Mouse (Mus musculus) cerebellum, adult (tissue): Measurements from ENCODE around the gene Klf5.

Source experiments
- ATAC-seq: cut with Nextera tagmentation; 2 replicates; pipeline ENCODE4 v1.9.2; 2017; ENCODE audit warnings: mild to moderate bottlenecking, moderate library complexity, mixed read lengths; ENCODE audit not compliant: insufficient number of reproducible peaks, low FRiP score, low TSS enrichment

The Klf5 gene

GRCm38 (mm10) chr14:99364007-99364784, 65.7 kb downstream of the Klf5 start:
- no peak for ATAC-seq
